Mouse (Mus musculus) liver, postnatal 0 days (tissue): ENCODE results near the gene Gpr183.

Experiments
- CTCF ChIP-seq: sonication (generic); IDR thresholded peaks from 2 replicates; pipeline ENCODE4 v1.5.1; 2016; ENCODE audit warnings: antibody characterized with exemption, low read depth
- EP300 ChIP-seq: IDR thresholded peaks from 2 replicates; pipeline ENCODE4 v1.6.1; 2016; ENCODE audit warnings: antibody characterized with exemption, low read depth, mild to moderate bottlenecking

- TF ChIP-seq CTCF (no peak), EP300 (no peak)
These were observed 15.1 kb downstream of the Gpr183 start for GRCm38 (mm10) chr14:121949897-121950296.
